Comparison of ENCODE assay signal across 22 mouse cellular contexts in genomic region chr6:33993842-33994241, GRCm38 (mm10). TPM values are rescaled to one million over a fixed set of nuclear protein-coding genes. Genes with fewer than 3 reads are reported as not detected.
DNase-seq lines count a peak whose midpoint lies in the region; ATAC-seq lines count a peak whose summit lies in the region.
"Had no signal": no experiment of that assay in that cellular context is flagged by ENCODE, and none has a peak within 500 bp of the region (broad histone marks: within the 10 kb centered on the region; RNA-seq: fewer than 3 reads in every experiment).

No protein-coding gene starts in this region.

- H3K4me2 ChIP-seq in hindbrain, embryonic 12.5 days (replicated peaks): no peak overlapping the region
- no peak overlapping the region for H3K4me2 ChIP-seq in hindbrain, embryonic 11.5 days (replicated peaks; ENCODE audit: low read depth, low read length)
- no peak overlapping the region for H3K4me2 ChIP-seq in midbrain, embryonic 13.5 days (replicated peaks)
- no peak overlapping the region for H3K4me2 ChIP-seq in midbrain, embryonic 11.5 days
- H3K4me2 ChIP-seq: embryonic facial prominence, embryonic 12.5 days; embryonic facial prominence, embryonic 15.5 days; heart, embryonic 11.5 days; hindbrain, embryonic 15.5 days; intestine, embryonic 15.5 days had no signal

- ATAC-seq in hindbrain, embryonic 12.5 days (ENCODE audit: low FRiP score): 0 out of 2 replicates have a peak, but pooled peaks have one; percentile 17
- no peak for ATAC-seq in hindbrain, embryonic 11.5 days (ENCODE audit: low FRiP score)
- no peak for ATAC-seq in midbrain, embryonic 13.5 days
- no peak for ATAC-seq in midbrain, embryonic 11.5 days (ENCODE audit: low FRiP score)
- ATAC-seq: forebrain, embryonic 14.5 days; forebrain, postnatal 0 days; intestine, embryonic 15.5 days had no signal

- H3K27me3 ChIP-seq in hindbrain, embryonic 12.5 days: no peaks in the 10 kb centered on the region
- H3K27me3 ChIP-seq in hindbrain, embryonic 11.5 days (ENCODE audit: control insufficient read depth, insufficient read depth, low read length): no peaks in the 10 kb centered on the region
- no peaks in the 10 kb centered on the region for H3K27me3 ChIP-seq in midbrain, embryonic 13.5 days
- no peaks in the 10 kb centered on the region for H3K27me3 ChIP-seq in midbrain, embryonic 11.5 days (ENCODE audit: control insufficient read depth, insufficient read depth, low read length)
- H3K27me3 ChIP-seq: embryonic facial prominence, embryonic 12.5 days; embryonic facial prominence, embryonic 15.5 days; hindbrain, embryonic 15.5 days; intestine, embryonic 15.5 days had no signal

- H3K4me3 ChIP-seq in hindbrain, embryonic 12.5 days: no peak overlapping the region
- H3K4me3 ChIP-seq in hindbrain, embryonic 11.5 days (ENCODE audit: low read depth, low read length): no peak overlapping the region
- no peak overlapping the region for H3K4me3 ChIP-seq in midbrain, embryonic 13.5 days (replicated peaks)
- no peak overlapping the region for H3K4me3 ChIP-seq in midbrain, embryonic 11.5 days (ENCODE audit: low read depth, low read length)
- H3K4me3 ChIP-seq: embryonic facial prominence, embryonic 12.5 days; embryonic facial prominence, embryonic 15.5 days; gastrocnemius, adult 2 months; hindbrain, embryonic 15.5 days; intestine, embryonic 15.5 days had no signal

- H3K36me3 ChIP-seq in hindbrain, embryonic 12.5 days: no peaks in the 10 kb centered on the region
- H3K36me3 ChIP-seq in hindbrain, embryonic 11.5 days (ENCODE audit: control insufficient read depth, insufficient read depth, low read length): no peaks in the 10 kb centered on the region
- H3K36me3 ChIP-seq in midbrain, embryonic 13.5 days: no peaks in the 10 kb centered on the region
- H3K36me3 ChIP-seq in midbrain, embryonic 11.5 days (ENCODE audit: control insufficient read depth, insufficient read depth, low read length): no peaks in the 10 kb centered on the region
- H3K36me3 ChIP-seq: embryonic facial prominence, embryonic 12.5 days; embryonic facial prominence, embryonic 15.5 days; hindbrain, embryonic 15.5 days; intestine, embryonic 15.5 days had no signal

- H3K27ac ChIP-seq in hindbrain, embryonic 12.5 days: no peak overlapping the region
- no peak overlapping the region for H3K27ac ChIP-seq in hindbrain, embryonic 11.5 days (ENCODE audit: low read depth, low read length)
- H3K27ac ChIP-seq in midbrain, embryonic 13.5 days: 0 out of 2 replicates have a peak overlapping the region, but pooled peaks have one; percentile 59
- no peak overlapping the region for H3K27ac ChIP-seq in midbrain, embryonic 11.5 days (ENCODE audit: low read depth, low read length)
- H3K27ac ChIP-seq: embryonic facial prominence, embryonic 12.5 days; embryonic facial prominence, embryonic 15.5 days; gastrocnemius, adult 2 months; intestine, embryonic 15.5 days had no signal

- H3K4me1 ChIP-seq in hindbrain, embryonic 12.5 days: peaks cover 7% of the 10 kb centered on the region
- H3K4me1 ChIP-seq in hindbrain, embryonic 11.5 days (replicated peaks; ENCODE audit: control insufficient read depth, insufficient read depth, low read length): no peaks in the 10 kb centered on the region
- H3K4me1 ChIP-seq in midbrain, embryonic 13.5 days (replicated peaks): peaks cover 35% of the 10 kb centered on the region
- peaks cover 3% of the 10 kb centered on the region; the same call in 1 of the 2 replicates for H3K4me1 ChIP-seq in midbrain, embryonic 11.5 days (ENCODE audit: control insufficient read depth, insufficient read depth, low read length)
- H3K4me1 ChIP-seq: embryonic facial prominence, embryonic 12.5 days; embryonic facial prominence, embryonic 15.5 days; intestine, embryonic 15.5 days had no signal

- no peak overlapping the region for H3K9ac ChIP-seq in hindbrain, embryonic 12.5 days
- H3K9ac ChIP-seq in hindbrain, embryonic 11.5 days (ENCODE audit: low read depth, low read length): no peak overlapping the region
- no peak overlapping the region for H3K9ac ChIP-seq in midbrain, embryonic 13.5 days (replicated peaks)
- H3K9ac ChIP-seq in midbrain, embryonic 11.5 days (ENCODE audit: low read length): no peak overlapping the region
- H3K9ac ChIP-seq: embryonic facial prominence, embryonic 12.5 days; embryonic facial prominence, embryonic 15.5 days; forebrain, postnatal 0 days; hindbrain, embryonic 15.5 days; intestine, embryonic 15.5 days had no signal

- no peaks in the 10 kb centered on the region for H3K9me3 ChIP-seq in hindbrain, embryonic 12.5 days (replicated peaks)
- H3K9me3 ChIP-seq in hindbrain, embryonic 11.5 days (ENCODE audit: control insufficient read depth, low read length): no peaks in the 10 kb centered on the region; the same call in 1 of the 2 replicates
- H3K9me3 ChIP-seq in midbrain, embryonic 13.5 days: no peaks in the 10 kb centered on the region
- H3K9me3 ChIP-seq in midbrain, embryonic 11.5 days (ENCODE audit: control insufficient read depth, low read length): no peaks in the 10 kb centered on the region
- H3K9me3 ChIP-seq: embryonic facial prominence, embryonic 12.5 days; embryonic facial prominence, embryonic 15.5 days; hindbrain, embryonic 15.5 days; intestine, embryonic 15.5 days had no signal

- no peak for DNase-seq in hindbrain, embryonic 11.5 days (ENCODE audit: low spot score)
- no peak for DNase-seq in midbrain, embryonic 11.5 days (ENCODE audit: low spot score, missing footprints)
- peak; percentile 62 for DNase-seq in R1 (ENCODE audit: low read depth, low spot score)
- DNase-seq in urinary bladder, postnatal 14 days (ENCODE audit: low spot score): no peak
- DNase-seq: adrenal gland, adult 2 months; adrenal gland, postnatal 14 days; cerebellum, adult 11 months; cerebellum, adult 2 months; cerebellum, adult 9-11 months; cerebellum, postnatal 25 days; forebrain, postnatal 0 days; gastrocnemius, adult 2 months; gastrocnemius, postnatal 14 days; heart, adult 11 months had no signal

- WGBS in hindbrain, embryonic 12.5 days: 45% methylated on average over 6 of the region's 6 CpGs
- WGBS in hindbrain, embryonic 11.5 days: 44% methylated on average over 6 of the region's 6 CpGs
- 47% methylated on average over 6 of the region's 6 CpGs for WGBS in midbrain, embryonic 13.5 days
- 63% methylated on average over 6 of the region's 6 CpGs for WGBS in midbrain, embryonic 11.5 days

RNA-seq across cellular contexts. Expression of gene Lrguk, which starts 35.4 kb away (rescaled TPM):
- 0.96 and 1.4 TPM in 2 replicates for polyA plus RNA-seq in hindbrain, embryonic 12.5 days (2016; fragmentation: Nextera tagmentation; extraction: Ambion mirVana)
- polyA plus RNA-seq in hindbrain, embryonic 11.5 days (2014; fragmentation: Nextera tagmentation; extraction: Ambion mirVana): 0.63 and 1.9 TPM in 2 replicates
- polyA plus RNA-seq in midbrain, embryonic 13.5 days (2015; fragmentation: Nextera tagmentation; extraction: Ambion mirVana): 0.35 and 0.52 TPM in 2 replicates
- polyA plus RNA-seq in midbrain, embryonic 11.5 days (2014; fragmentation: Nextera tagmentation; extraction: Ambion mirVana): 0.78 and 1.7 TPM in 2 replicates
